Mouse (Mus musculus) cerebellum, postnatal 25 days (tissue): ENCODE data around the gene Rassf1.
A peak's percentile ranks its signal among the peaks of the same experiment; 100 is the strongest.

Experiments
- DNase-seq, 2 experiments: peaks; one replicate each; pipeline ENCODE4 v3.0.0; 2021; ENCODE audit warnings: mixed read lengths in 2 of 2

Gene Rassf1

GRCm38 (mm10) chr9:107551117-107551889 lies at the start of gene Rassf1:
Gene Rassf1, plus strand, starts transcription at chr9:107551555.
- peak; percentile 48 to 61 for DNase-seq

- DNase-seq: peak; percentile 82 to 83
These were observed 49.1 kb upstream of the Rassf1 start for GRCm38 (mm10) chr9:107502131-107502846.

GRCm38 (mm10) chr9:107504662-107505537 lies 46.5 kb upstream of the Rassf1 start:
- peak; percentile 54 to 67 for DNase-seq

DNA sequence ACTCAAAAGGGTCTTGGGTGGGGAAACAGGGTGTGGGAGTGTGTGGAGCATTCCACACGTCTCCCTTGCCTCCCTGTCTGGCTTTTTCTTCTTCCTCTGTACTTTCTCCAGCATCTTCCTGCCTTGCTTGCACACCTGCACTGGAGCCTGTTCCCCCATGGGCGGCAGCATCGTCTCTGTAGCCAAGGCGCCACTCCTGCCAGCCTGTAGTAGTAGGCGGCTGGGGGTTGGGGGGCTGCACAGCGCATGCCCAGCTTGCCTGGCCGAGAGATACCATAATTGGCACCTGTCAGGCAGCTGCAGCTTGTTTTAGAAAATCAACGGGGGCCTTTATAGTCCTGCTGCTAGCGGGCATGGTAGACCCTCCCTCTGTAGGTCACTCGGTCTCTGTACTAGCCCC lies 43.1 kb upstream of the Rassf1 start:
- peak in 1 of 2 experiments; percentile 19 for DNase-seq

DNA sequence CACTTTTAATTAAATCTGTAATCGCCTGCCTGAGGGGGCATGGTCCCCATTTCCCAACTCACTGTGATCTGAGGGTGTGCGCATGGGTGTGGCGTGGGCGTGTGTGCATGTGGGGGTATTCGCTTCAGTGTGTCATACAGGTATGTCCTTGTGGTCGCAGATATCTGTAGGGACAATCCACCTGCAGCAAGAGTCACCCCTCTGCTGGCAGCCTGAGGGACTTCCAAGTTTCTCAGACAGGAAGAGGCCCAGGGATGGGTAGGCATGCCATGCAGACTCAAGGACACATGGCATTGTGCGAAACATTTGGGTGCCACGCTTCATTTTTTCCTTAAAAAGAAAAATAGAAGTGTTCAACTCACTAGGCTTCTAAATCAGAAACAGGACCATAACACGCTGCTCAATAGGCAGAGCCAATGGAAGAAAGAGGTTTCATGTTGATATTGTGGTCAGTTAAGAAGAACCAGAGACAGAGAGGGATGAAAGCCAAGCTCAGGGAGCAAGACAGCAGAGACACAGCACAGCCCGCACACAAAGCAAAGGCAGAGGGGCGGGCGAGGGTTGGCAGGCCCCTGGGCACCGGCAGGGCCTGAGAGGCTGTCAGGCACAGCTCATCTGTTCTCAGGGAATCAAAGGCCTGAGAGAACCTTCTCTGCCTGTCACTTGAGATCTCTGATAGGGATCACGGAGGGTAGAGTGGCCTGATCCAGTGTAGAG lies 40.8 kb upstream of the Rassf1 start:
- peak in 1 of 2 experiments; percentile 21 for DNase-seq

DNA sequence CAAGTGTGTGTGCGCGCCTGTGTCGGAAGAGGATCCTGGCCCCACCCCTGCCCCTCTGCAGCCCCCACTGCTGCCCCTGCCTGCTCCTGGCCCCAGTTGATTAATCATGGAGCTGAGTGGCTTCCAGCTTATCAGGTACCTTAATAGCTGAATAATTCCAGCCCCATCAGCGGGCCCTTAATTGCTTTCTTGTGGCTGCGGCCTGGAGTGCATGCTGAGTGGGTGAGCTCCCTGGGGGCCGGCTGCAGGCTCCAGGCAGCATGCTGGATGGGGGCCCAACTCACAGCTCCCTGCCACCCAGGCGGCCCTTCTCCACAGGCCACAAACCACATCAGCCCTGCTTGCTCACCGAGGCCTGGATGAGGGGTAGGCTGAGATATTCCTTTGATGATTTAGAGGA lies 39.9 kb upstream of the Rassf1 start:
- no peak for DNase-seq

DNA sequence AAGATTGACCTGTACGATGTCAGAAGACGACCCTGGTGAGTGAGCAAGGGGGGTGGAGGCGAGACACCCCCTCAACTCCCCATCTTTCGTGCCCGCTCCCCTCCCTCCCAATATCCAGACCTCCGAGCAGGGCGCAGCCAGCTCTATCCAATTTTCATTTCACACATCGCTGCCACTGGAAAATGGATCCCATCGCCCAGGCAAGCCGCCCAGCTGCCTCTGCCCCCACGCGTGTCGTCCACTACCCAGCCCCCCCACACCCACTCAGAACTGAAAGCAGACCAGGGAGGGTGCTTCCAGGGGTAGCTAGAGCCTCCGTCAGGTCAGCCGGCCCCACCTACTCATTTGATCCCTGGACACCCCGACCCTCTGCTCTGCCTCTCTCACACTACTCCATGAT lies 39.0 kb upstream of the Rassf1 start:
- DNase-seq: no peak

- DNase-seq: peak; percentile 96
These were observed 36.9 kb upstream of the Rassf1 start for GRCm38 (mm10) chr9:107514303-107514955.

GRCm38 (mm10) chr9:107520331-107520730 lies 31.0 kb upstream of the Rassf1 start:
- no peak for DNase-seq

GRCm38 (mm10) chr9:107521190-107521589 lies 30.2 kb upstream of the Rassf1 start:
- no peak for DNase-seq

DNA sequence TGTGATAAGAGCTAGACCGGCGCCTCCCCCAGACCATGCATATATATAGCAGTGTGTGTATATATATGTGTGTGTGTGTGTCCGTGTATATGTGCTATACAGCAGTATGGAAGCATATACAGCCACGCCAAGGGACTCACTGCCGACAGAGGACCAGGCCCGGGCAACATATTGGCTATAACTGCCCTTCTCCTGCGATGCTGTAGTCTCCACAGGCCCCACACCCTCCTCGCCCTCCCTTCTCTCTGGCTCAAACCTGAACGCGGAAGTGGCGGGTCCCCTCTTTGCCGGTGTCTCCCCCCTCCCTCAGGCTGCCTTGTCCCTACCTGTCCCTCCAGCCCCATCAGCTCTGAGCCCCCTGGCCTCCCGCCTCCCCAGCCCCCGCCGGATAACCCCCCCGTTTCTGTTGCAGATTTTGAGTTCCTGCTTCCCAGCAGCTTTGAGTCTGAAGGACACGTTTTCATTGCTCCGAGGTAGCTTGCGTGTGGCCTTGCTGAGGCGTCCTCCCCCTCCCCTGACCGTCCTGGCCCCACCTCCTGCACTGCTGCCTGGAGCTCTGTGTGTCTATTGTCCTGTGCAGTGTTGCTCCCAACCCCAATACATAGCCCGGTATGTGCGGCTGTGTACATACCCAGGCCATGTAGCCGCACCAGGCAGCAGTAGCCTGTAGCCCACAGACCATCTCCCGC lies 29.5 kb upstream of the Rassf1 start:
- DNase-seq: no peak

- peak in 1 of 2 experiments; percentile 26 for DNase-seq
These were observed 29.0 kb upstream of the Rassf1 start for GRCm38 (mm10) chr9:107522400-107522711.

- DNase-seq: peak; percentile 40 to 69
These were observed 24.9 kb upstream of the Rassf1 start for GRCm38 (mm10) chr9:107526198-107527026.

GRCm38 (mm10) chr9:107533791-107534407 lies 17.5 kb upstream of the Rassf1 start, which contains the start of gene Tmem115:
Gene Tmem115, plus strand, starts transcription at chr9:107533945.
- DNase-seq: peak; percentile 90 to 93

DNA sequence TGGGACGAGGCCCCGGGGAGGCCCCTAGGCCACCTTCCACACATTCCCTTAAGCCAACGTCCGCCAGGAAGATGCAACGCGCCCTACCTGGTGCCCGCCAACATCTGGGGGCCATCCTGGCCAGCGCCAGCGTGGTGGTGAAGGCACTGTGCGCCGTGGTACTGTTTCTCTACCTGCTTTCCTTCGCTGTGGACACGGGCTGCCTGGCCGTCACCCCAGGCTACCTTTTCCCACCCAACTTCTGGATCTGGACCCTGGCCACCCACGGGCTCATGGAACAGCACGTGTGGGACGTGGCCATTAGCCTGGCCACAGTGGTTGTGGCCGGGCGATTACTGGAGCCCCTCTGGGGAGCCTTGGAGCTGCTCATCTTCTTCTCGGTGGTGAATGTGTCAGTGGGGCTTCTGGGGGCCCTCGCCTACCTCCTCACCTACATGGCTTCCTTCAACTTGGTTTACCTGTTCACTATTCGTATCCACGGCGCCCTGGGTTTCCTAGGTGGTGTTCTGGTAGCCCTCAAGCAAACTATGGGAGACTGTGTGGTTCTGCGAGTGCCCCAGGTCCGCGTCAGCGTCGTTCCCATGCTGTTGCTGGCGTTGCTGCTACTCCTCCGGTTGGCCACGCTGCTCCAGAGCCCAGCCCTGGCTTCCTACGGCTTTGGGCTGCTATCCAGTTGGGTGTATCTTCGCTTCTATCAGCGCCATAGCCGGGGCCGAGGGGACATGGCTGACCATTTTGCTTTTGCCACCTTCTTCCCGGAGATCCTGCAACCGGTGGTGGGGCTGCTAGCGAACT lies 16.8 kb upstream of the Rassf1 start:
- DNase-seq: peak; percentile 55 to 62

DNA sequence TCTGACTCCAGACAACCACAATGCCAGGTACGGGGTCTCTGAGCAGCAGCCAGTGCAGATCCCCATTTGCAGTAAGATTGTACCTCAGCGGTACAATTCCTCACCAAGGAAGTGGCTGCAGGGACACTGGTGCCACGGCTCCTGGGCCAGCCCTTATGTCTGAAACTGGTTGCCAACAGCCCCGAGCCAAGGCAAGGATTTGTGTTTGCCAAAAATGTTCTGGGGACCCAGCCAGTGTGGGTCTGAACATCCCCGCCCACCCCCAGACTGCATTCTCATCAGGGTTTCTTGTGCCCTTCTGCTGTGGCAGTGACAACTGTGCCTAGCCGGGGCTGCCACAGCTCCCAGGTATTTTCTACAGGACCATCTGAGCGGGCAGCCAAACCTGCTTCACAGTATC lies 13.1 kb upstream of the Rassf1 start:
- peak; percentile 38 to 52 for DNase-seq

GRCm38 (mm10) chr9:107538711-107539110 lies 12.6 kb upstream of the Rassf1 start:
- DNase-seq: no peak

DNA sequence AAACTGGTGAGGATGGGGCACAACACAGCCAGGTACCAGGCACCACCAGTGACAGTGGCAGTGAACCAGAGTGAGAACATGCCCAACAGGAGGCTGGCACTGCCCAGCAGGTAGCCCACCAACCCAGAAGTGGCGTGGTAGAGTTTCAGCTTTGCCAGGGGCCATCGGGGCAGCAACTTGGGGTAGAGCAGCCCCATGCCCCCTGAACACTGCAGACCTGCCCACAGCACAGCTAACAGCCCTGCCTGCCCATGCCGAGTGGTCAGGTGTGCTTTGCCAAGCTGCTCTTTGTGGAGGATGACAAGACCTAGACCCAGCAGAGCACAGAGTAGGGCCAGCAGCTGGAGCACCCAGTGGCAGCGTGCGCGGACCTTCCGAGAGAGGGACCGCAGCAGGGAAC lies 11.4 kb upstream of the Rassf1 start:
- no peak for DNase-seq

GRCm38 (mm10) chr9:107540420-107540819 lies 10.9 kb upstream of the Rassf1 start:
- no peak for DNase-seq
